Mouse (Mus musculus) kidney, adult 2 months (tissue): Measurements from ENCODE around the gene Ppara.
A peak's percentile ranks its signal among the peaks of the same experiment; 100 is the strongest.

Experiments used
- CTCF ChIP-seq: fragments of 200-500 bp; conservative IDR thresholded peaks from 2 replicates; pipeline ENCODE4 v1.5.1; 2011; ENCODE audit warnings: low read depth, mild to moderate bottlenecking, control low read depth, low read length, moderate library complexity, mixed read lengths; ENCODE audit not compliant: insufficient read depth, insufficient read length
- POLR2A ChIP-seq: fragments of 200-500 bp; IDR thresholded peaks from one replicate; pipeline ENCODE4 v1.6.1; 2011; ENCODE audit warnings: low read depth, low read length, control low read depth

DNA sequence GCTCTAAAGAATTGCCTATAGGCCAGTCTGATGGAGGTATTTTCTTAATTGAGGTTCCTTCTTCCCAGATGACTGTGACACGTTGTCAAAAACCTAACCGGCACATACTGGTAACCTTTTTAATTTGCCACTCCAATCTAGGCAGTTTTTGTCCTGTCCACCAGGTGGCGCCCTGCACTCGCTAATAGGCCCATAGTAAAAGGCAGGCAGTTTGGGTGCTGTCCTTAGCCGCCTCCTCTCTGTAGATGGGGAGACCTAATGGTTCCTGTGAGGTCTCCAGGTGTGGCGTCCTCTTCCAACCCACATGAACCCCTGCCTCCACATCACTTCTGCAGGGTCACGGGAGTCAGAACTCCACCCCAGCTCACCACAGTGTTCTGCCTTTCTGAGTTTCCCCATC lies 18.7 kb upstream of the Ppara start:
- TF ChIP-seq CTCF (peak; percentile 98; the same call in 1 of the 2 replicates), POLR2A (no peak)
